Mouse (Mus musculus) G1E (cell line): ENCODE results near the gene Rtl8a. TPM values are rescaled to one million over a fixed set of nuclear protein-coding genes. Genes with fewer than 3 reads are reported as not detected.
"Not testable (repeated sequence)": the region's sequence is repeated elsewhere in the genome, so short reads cannot be mapped to it uniquely, and the experiment has no call there.

Experiments
- ATAC-seq: 2 replicates; pipeline ENCODE4 v1.8.0; 2016; ENCODE audit warnings: mild to moderate bottlenecking; ENCODE audit not compliant: insufficient number of reproducible peaks, poor library complexity, low FRiP score, severe bottlenecking; ENCODE audit errors: extremely low read depth
- DNase-seq: peaks from one replicate; pipeline ENCODE4 v3.0.0; 2012; ENCODE audit warnings: low spot score
- H3K27me3 ChIP-seq: 2 replicates; pipeline ENCODE4 v1.6.1; 2012; ENCODE audit warnings: mild to moderate bottlenecking, low read length, inconsistent platforms; ENCODE audit not compliant: insufficient read depth
- H3K36me3 ChIP-seq: replicated peaks from 2 replicates; pipeline ENCODE3; 2012; ENCODE audit warnings: mild to moderate bottlenecking, inconsistent platforms
- H3K4me1 ChIP-seq: 2 replicates; pipeline ENCODE4 v1.6.1; 2012; ENCODE audit warnings: low read depth, low read length, inconsistent platforms, mixed read lengths; ENCODE audit not compliant: insufficient read depth
- H3K4me3 ChIP-seq: 2 replicates; pipeline ENCODE4 v1.5.1; 2012; ENCODE audit warnings: low read depth, mild to moderate bottlenecking, inconsistent platforms, low read length, moderate library complexity, mixed read lengths
- H3K9me3 ChIP-seq: replicated peaks from 2 replicates; pipeline ENCODE4 v1.6.1; 2012; ENCODE audit warnings: inconsistent platforms
- CTCF ChIP-seq: IDR thresholded peaks from 2 replicates; pipeline ENCODE4 v1.5.1; 2012; ENCODE audit warnings: low read depth, low read length, inconsistent platforms, mixed read lengths
- GATA1 ChIP-seq: IDR thresholded peaks from 2 replicates; pipeline ENCODE4 v1.6.1; 2012; ENCODE audit warnings: borderline replicate concordance, low read length, inconsistent platforms, mixed read lengths
- GATA2 ChIP-seq: IDR thresholded peaks from 2 replicates; pipeline ENCODE4 v1.6.1; 2012; ENCODE audit warnings: low read depth, low read length, inconsistent platforms, borderline replicate concordance
- POLR2AphosphoS5 ChIP-seq: IDR thresholded peaks from 2 replicates; pipeline ENCODE4 v1.6.1; 2012; ENCODE audit warnings: low read depth, low read length, inconsistent platforms; ENCODE audit not compliant: insufficient replicate concordance
- TAL1 ChIP-seq: conservative IDR thresholded peaks from 2 replicates; pipeline ENCODE4 v1.6.1; 2012; ENCODE audit warnings: low read depth, low read length, inconsistent platforms, mixed read lengths
- polyA plus RNA-seq: library from polyadenylated mRNA; stranded (reverse); fragments of >175 nt; gene quantifications from 2 replicates; pipeline ENCODE4 v1.2.3, GENCODE M21; 2012
- total RNA-seq, 2 experiments: library from RNA; stranded (forward) in 1 of 2; stranded (reverse) in 1 of 2; fragments of 200-1000 nt in 1 of 2; fragments of >200 nt in 1 of 2; fragmentation: Nextera tagmentation in 1 of 2; gene quantifications; 2 replicates each; pipeline ENCODE4 v1.2.3; 2014 to 2017

Gene Rtl8a
- total and polyA plus RNA-seq, 3 experiments, result not detected

DNA sequence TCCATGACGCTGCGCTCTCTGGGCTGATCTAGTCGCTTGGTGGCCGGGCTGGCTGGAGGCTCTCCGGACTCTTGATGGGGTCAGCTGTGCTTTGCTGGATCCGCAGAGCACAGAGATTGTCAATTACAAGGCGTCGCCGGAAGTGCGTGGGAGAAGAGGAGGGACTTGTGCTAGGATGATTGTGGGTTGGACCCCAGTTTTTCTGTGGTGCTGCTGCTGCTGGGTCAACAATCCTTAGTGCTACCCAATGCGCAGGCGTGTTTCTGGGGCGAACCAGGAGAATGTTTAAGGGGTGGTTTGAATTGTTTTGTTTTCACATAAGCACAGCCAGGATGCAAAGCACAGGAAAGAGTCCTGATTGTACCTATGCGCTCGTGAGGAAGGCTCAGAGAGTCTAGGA lies 26.8 kb upstream of the Rtl8a start, which contains the start of gene Rtl8b:
Gene Rtl8b (minus strand): TSS at position 115 of the 400 bp plus-strand sequence.
- ATAC-seq (no peak), DNase-seq (no peak)
- H3K36me3 ChIP-seq, result no peaks in the 10 kb centered on the region
- H3K9me3 ChIP-seq, result no peaks in the 10 kb centered on the region
- H3K27me3 ChIP-seq, result no peaks in the 10 kb centered on the region
- no peaks in the 10 kb centered on the region for H3K4me1 ChIP-seq
- TF ChIP-seq TAL1 (no peak), CTCF (no peak), GATA2 (no peak), POLR2AphosphoS5 (no peak)
- no peak within 1 kb of the TSS for H3K4me3 ChIP-seq

GRCm38 (mm10) chrX:53669557-53670270 lies 26.2 kb upstream of the Rtl8a start:
- H3K27me3 ChIP-seq, H3K4me3 ChIP-seq, ATAC-seq, H3K36me3 ChIP-seq, H3K4me1 ChIP-seq, H3K9me3 ChIP-seq, DNase-seq: not testable (repeated sequence)

GRCm38 (mm10) chrX:53652917-53653316 lies 9.4 kb upstream of the Rtl8a start:
- not testable (repeated sequence) for H3K9me3 ChIP-seq, H3K27me3 ChIP-seq, DNase-seq, ATAC-seq, H3K4me1 ChIP-seq, H3K36me3 ChIP-seq, H3K4me3 ChIP-seq

DNA sequence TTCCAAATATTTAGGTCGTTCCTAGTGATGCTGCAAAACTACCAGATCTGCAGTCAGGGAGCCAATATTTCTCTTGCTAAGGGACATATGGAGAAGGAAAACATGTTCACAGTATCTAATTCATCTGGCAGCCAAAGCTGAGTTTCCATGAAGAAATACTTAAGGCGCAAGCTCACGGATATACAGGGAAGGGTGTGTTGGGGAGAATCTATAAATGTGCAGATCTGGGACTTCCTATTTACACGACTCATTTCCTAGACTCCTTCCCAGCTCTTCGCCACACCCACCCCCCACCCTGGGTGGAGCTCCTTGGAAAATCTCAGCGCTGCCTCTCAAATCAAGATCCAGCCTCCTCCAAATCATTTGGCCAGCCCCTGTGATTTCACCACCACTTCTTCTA lies 2.4 kb upstream of the Rtl8a start:
- no peaks in the 10 kb centered on the region for H3K4me1 ChIP-seq
- no peaks in the 10 kb centered on the region for H3K9me3 ChIP-seq
- no peak for DNase-seq
- H3K4me3 ChIP-seq, result no peak overlapping the region
- ATAC-seq, result no peak
- no peak for TF ChIP-seq TAL1
- TF ChIP-seq POLR2AphosphoS5, result no peak
- TF ChIP-seq GATA1, result no peak
- no peak for TF ChIP-seq CTCF
- no peak for TF ChIP-seq GATA2
- no peaks in the 10 kb centered on the region for H3K36me3 ChIP-seq
- H3K27me3 ChIP-seq, result no peaks in the 10 kb centered on the region

DNA sequence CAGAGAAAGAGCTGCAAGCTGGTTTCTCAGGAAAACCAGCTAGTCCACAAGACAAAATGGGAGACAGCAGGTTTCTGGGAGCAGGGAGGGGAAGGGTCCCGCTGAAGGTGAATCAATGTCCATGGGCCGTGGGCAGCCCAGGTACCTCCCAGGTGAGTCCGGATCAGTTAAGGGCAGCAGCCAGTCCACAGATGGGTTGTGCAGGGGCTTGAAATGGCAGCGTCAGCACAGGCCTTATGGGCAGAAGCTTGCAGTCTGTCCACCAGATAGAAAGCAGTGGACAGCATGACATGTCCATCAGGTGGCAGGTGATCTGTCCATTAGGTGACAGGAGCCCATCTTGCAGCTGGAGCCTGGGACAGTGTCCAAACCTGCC lies 890 bp downstream of the Rtl8a start:
- H3K9me3 ChIP-seq, DNase-seq, H3K27me3 ChIP-seq, H3K36me3 ChIP-seq, H3K4me3 ChIP-seq, H3K4me1 ChIP-seq, ATAC-seq: not testable (repeated sequence)

GRCm38 (mm10) chrX:53638107-53638506 lies 5.4 kb downstream of the Rtl8a start:
- not testable (repeated sequence) for ATAC-seq, H3K9me3 ChIP-seq, H3K36me3 ChIP-seq, H3K4me1 ChIP-seq, DNase-seq, H3K4me3 ChIP-seq, H3K27me3 ChIP-seq

DNA sequence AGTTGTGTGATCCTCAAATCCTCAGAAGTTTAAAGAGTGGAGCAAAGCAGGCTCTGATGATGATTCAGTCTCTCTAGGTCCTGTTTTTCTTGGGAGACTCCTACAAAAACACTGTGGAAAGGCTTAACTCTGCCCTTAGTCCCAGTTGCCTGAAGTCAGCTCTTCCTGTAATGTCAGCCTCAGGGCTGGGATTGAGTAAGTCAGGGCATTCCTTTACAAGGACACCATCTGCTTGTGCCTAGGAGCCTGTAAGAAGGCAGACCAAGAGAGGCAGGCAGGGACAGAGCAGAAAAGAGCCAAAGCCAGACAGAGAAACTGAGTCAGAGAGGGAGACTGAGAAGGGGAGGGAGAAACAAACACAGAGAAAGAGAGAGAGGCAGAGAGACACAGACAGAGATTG lies 32.1 kb downstream of the Rtl8a start:
- not testable (repeated sequence) for H3K36me3 ChIP-seq, H3K4me3 ChIP-seq, H3K27me3 ChIP-seq, DNase-seq, H3K4me1 ChIP-seq, H3K9me3 ChIP-seq, ATAC-seq

- H3K36me3 ChIP-seq, result no peaks in the 10 kb centered on the region
- H3K4me1 ChIP-seq, result no peaks in the 10 kb centered on the region
- DNase-seq, result no peak
- no peak for ATAC-seq
- no peaks in the 10 kb centered on the region for H3K9me3 ChIP-seq
- H3K4me3 ChIP-seq, result no peak overlapping the region
- no peaks in the 10 kb centered on the region for H3K27me3 ChIP-seq
- peak; percentile 32; the same call in 1 of the 2 replicates for TF ChIP-seq CTCF
- no peak for TF ChIP-seq POLR2AphosphoS5
- no peak for TF ChIP-seq GATA2
- no peak for TF ChIP-seq GATA1
- TF ChIP-seq TAL1, result no peak
Observed at GRCm38 (mm10) chrX:53610571-53610970, 32.9 kb downstream of the Rtl8a start.

GRCm38 (mm10) chrX:53608879-53609278 lies 34.6 kb downstream of the Rtl8a start, which contains the start of gene Gm14597:
TSS of gene Gm14597 (minus strand) at chrX:53608979.
- not testable (repeated sequence) for H3K9me3 ChIP-seq, ATAC-seq, H3K36me3 ChIP-seq, DNase-seq, H3K27me3 ChIP-seq, H3K4me3 ChIP-seq, H3K4me1 ChIP-seq
